Mouse (Mus musculus) megakaryocyte, embryonic 14.5 days (primary cell): Measurements from ENCODE around the gene Rgs16.

ENCODE experiments used
- FLI1 ChIP-seq: IDR thresholded peaks from 2 replicates; pipeline ENCODE4 v1.6.1; 2012; ENCODE audit warnings: low read length, inconsistent platforms, mixed read lengths
- GATA1 ChIP-seq: IDR thresholded peaks from 3 replicates; pipeline ENCODE4 v1.6.1; 2012; ENCODE audit warnings: mixed read lengths, low read length, inconsistent platforms, borderline replicate concordance

- no peak for TF ChIP-seq FLI1
- TF ChIP-seq GATA1 = no peak
Measured at GRCm38 (mm10) chr1:153742374-153743155, 2.4 kb downstream of the Rgs16 start.
